15 mouse cellular contexts compared by ENCODE assay signal in the genomic region with DNA sequence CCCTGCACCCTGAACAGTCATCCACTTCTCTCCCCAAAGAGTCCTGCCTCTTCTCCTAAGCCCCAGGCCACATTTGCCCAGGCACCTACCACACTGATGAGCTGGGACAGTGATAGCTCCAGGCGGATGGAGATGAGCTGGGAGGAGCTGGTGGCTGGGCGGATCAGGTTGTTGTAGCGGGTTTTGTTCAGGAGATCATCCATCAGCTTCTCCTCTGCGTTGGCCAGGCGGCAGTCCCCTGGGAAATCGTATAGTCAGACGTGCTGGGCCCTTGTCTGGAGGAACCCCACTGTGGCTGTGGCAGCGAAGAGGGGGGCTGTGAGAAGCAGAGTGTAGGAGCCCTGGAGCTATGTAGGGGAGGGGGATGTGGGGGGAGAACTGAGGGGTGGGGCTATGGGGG. TPM values are rescaled to one million over a fixed set of nuclear protein-coding genes. Genes with fewer than 3 reads are reported as not detected.
DNase-seq lines count a peak whose midpoint lies in the region; ATAC-seq lines count a peak whose summit lies in the region.
"Had no signal": no experiment of that assay in that cellular context is flagged by ENCODE, and none has a peak within 500 bp of the region (broad histone marks: within the 10 kb centered on the region; RNA-seq: fewer than 3 reads in every experiment).

No protein-coding gene starts in this region.

- ATAC-seq in kidney, embryonic 15.5 days (replicated peaks; ENCODE audit: low FRiP score), result no peak; the same call in 1 of the 2 replicates
- no peak for ATAC-seq in neural tube, embryonic 15.5 days (ENCODE audit: low FRiP score)
- ATAC-seq in megakaryocyte-erythroid progenitor cell, adult 5-6 weeks (replicated peaks; ENCODE audit: low FRiP score, low TSS enrichment, poor library complexity, severe bottlenecking), result no peak

- DNase-seq in kidney, postnatal 25 days, result no peak
- DNase-seq in R1 (ENCODE audit: low read depth, low spot score) (peak; percentile 67), MN1 (ENCODE audit: low spot score) (no peak)
- no peak for DNase-seq in embryonic facial prominence, embryonic 10.5 days (ENCODE audit: low spot score)
- DNase-seq: cerebellum, postnatal 36 days; thymus, postnatal 25 days had no signal

- H3K4me3 ChIP-seq in kidney, embryonic 15.5 days (replicated peaks), result no peak overlapping the region
- H3K4me3 ChIP-seq in embryonic facial prominence, embryonic 10.5 days, result 0 out of 2 replicates have a peak overlapping the region, but pooled peaks have one; percentile 23
- H3K4me3 ChIP-seq in neural tube, embryonic 15.5 days (replicated peaks), result no peak overlapping the region
- H3K4me3 ChIP-seq: erythroblast, embryonic 14.5 days; stomach, embryonic 15.5 days had no signal

- no peak overlapping the region for H3K9ac ChIP-seq in kidney, embryonic 15.5 days
- no peak overlapping the region for H3K9ac ChIP-seq in neural tube, embryonic 15.5 days (replicated peaks)
- H3K9ac ChIP-seq: stomach, embryonic 15.5 days had no signal

- no peak overlapping the region for H3K27ac ChIP-seq in kidney, embryonic 15.5 days
- no peak overlapping the region for H3K27ac ChIP-seq in embryonic facial prominence, embryonic 10.5 days (replicated peaks)
- no peak overlapping the region for H3K27ac ChIP-seq in neural tube, embryonic 15.5 days (replicated peaks)
- H3K27ac ChIP-seq: heart, embryonic 10.5 days; stomach, embryonic 15.5 days had no signal

- H3K9me3 ChIP-seq in kidney, embryonic 15.5 days (replicated peaks), result no peaks in the 10 kb centered on the region
- H3K9me3 ChIP-seq in embryonic facial prominence, embryonic 10.5 days, result no peaks in the 10 kb centered on the region
- H3K9me3 ChIP-seq in neural tube, embryonic 15.5 days (replicated peaks), result no peaks in the 10 kb centered on the region
- H3K9me3 ChIP-seq: heart, embryonic 10.5 days; stomach, embryonic 15.5 days had no signal

- peaks cover 19% of the 10 kb centered on the region for H3K27me3 ChIP-seq in kidney, embryonic 15.5 days
- H3K27me3 ChIP-seq in embryonic facial prominence, embryonic 10.5 days (replicated peaks; ENCODE audit: low read depth, poor library complexity, severe bottlenecking), result peaks cover 38% of the 10 kb centered on the region
- no peaks in the 10 kb centered on the region; the same call in 1 of the 2 replicates for H3K27me3 ChIP-seq in neural tube, embryonic 15.5 days (replicated peaks)
- H3K27me3 ChIP-seq: CH12.LX; stomach, embryonic 15.5 days had no signal

- H3K4me2 ChIP-seq in kidney, embryonic 15.5 days, result 0 out of 2 replicates have a peak overlapping the region, but pooled peaks have one; percentile 23
- H3K4me2 ChIP-seq in neural tube, embryonic 15.5 days, result 0 out of 2 replicates have a peak overlapping the region, but pooled peaks have one; percentile 9

- H3K4me1 ChIP-seq in kidney, embryonic 15.5 days, result peaks cover 11% of the 10 kb centered on the region
- peaks cover 30% of the 10 kb centered on the region for H3K4me1 ChIP-seq in embryonic facial prominence, embryonic 10.5 days
- peaks cover 8% of the 10 kb centered on the region for H3K4me1 ChIP-seq in neural tube, embryonic 15.5 days

- H3K36me3 ChIP-seq in kidney, embryonic 15.5 days, result no peaks in the 10 kb centered on the region
- H3K36me3 ChIP-seq in embryonic facial prominence, embryonic 10.5 days (replicated peaks), result no peaks in the 10 kb centered on the region
- no peaks in the 10 kb centered on the region for H3K36me3 ChIP-seq in neural tube, embryonic 15.5 days
- H3K36me3 ChIP-seq: heart, embryonic 10.5 days; stomach, embryonic 15.5 days had no signal

- 16% methylated on average over 8 of the region's 8 CpGs for WGBS in kidney, embryonic 15.5 days
- 14% methylated on average over 8 of the region's 8 CpGs for WGBS in embryonic facial prominence, embryonic 10.5 days
- WGBS in neural tube, embryonic 15.5 days, result 8% methylated on average over 8 of the region's 8 CpGs

RNA-seq across cellular contexts. Expression of a gene that starts 4.9 kb away (rescaled TPM):
- 2.2 and 2.8 TPM in 2 replicates for polyA plus RNA-seq in kidney, embryonic 15.5 days (2015; fragmentation: Nextera tagmentation; extraction: Ambion mirVana)
- polyA plus RNA-seq in embryonic facial prominence, embryonic 10.5 days (2016; fragmentation: Nextera tagmentation; extraction: Ambion mirVana), result 1.3 and 1.9 TPM in 2 replicates
- polyA plus RNA-seq in neural tube, embryonic 15.5 days (2015; fragmentation: Nextera tagmentation; extraction: Ambion mirVana), result 0.77 and 1.9 TPM in 2 replicates
- not detected in 2 replicates for total RNA-seq in megakaryocyte-erythroid progenitor cell, adult 5-6 weeks (2014; fragmentation: Nextera tagmentation)
- not detected in 2 replicates for total RNA-seq in megakaryocyte-erythroid progenitor cell, adult 5-6 weeks (2017)
- total RNA-seq: hematopoietic stem cell, adult 5-6 weeks had no signal
- polyA plus RNA-seq: erythroblast, embryonic 14.5 days had no signal

RNA-seq across cellular contexts. Expression of a gene that starts 17.3 kb away (rescaled TPM):
- 1.0 and 1.6 TPM in 2 replicates for polyA plus RNA-seq in kidney, embryonic 15.5 days (2015; fragmentation: Nextera tagmentation; extraction: Ambion mirVana)
- polyA plus RNA-seq in embryonic facial prominence, embryonic 10.5 days (2016; fragmentation: Nextera tagmentation; extraction: Ambion mirVana), result 3.1 and 5.0 TPM in 2 replicates
- 17.7 and 18.1 TPM in 2 replicates for polyA plus RNA-seq in neural tube, embryonic 15.5 days (2015; fragmentation: Nextera tagmentation; extraction: Ambion mirVana)
- not detected in 2 replicates for total RNA-seq in megakaryocyte-erythroid progenitor cell, adult 5-6 weeks (2014; fragmentation: Nextera tagmentation)
- total RNA-seq in megakaryocyte-erythroid progenitor cell, adult 5-6 weeks (2017), result not detected in 2 replicates
- total RNA-seq: CH12.LX; gastrocnemius, adult 18-20 months; hematopoietic stem cell, adult 5-6 weeks had no signal
- polyA plus RNA-seq: erythroblast, embryonic 14.5 days had no signal
